Mouse (Mus musculus) lung, postnatal 0 days (tissue): ENCODE measurements around the gene Zfp385a. TPM values are rescaled to one million over a fixed set of nuclear protein-coding genes. Genes with fewer than 3 reads are reported as not detected.

Source experiments
- ATAC-seq: fragments of 200-750 bp; cut with Nextera tagmentation; 2 replicates; pipeline ENCODE4 v1.8.0; 2017; ENCODE audit warnings: moderate library complexity
- DNase-seq: peaks from one replicate; pipeline ENCODE4 v3.0.0-alpha.2; 2016; ENCODE audit warnings: low spot score
- H3K27ac ChIP-seq: fragments of 300-500 bp; sonication (generic); 2 replicates; pipeline ENCODE4 v1.5.1; 2014; ENCODE audit warnings: antibody characterized with exemption, mild to moderate bottlenecking, low read length, mixed read lengths
- H3K27me3 ChIP-seq: fragments of 300-500 bp; sonication (generic); replicated peaks from 2 replicates; pipeline ENCODE4 v1.6.1; 2014; ENCODE audit warnings: low read length, mixed read lengths; ENCODE audit not compliant: insufficient read depth
- H3K36me3 ChIP-seq: fragments of 300-500 bp; sonication (generic); 2 replicates; pipeline ENCODE4 v1.6.1; 2014; ENCODE audit warnings: low read length, mixed read lengths; ENCODE audit not compliant: insufficient read depth
- H3K4me1 ChIP-seq: fragments of 300-500 bp; sonication (generic); 2 replicates; pipeline ENCODE4 v1.6.1; 2014; ENCODE audit warnings: antibody characterized with exemption, low read depth, low read length, mixed read lengths; ENCODE audit not compliant: insufficient read depth
- H3K4me2 ChIP-seq: fragments of 300-500 bp; sonication (generic); replicated peaks from 2 replicates; pipeline ENCODE4 v1.6.1; 2014; ENCODE audit warnings: low read depth, mild to moderate bottlenecking, low read length, moderate library complexity, mixed read lengths
- H3K4me3 ChIP-seq: fragments of 300-500 bp; sonication (generic); 2 replicates; pipeline ENCODE4 v1.5.1; 2014; ENCODE audit warnings: low read depth, low read length
- H3K9ac ChIP-seq: fragments of 300-500 bp; sonication (generic); replicated peaks from 2 replicates; pipeline ENCODE4 v1.6.1; 2014; ENCODE audit warnings: low read depth, mild to moderate bottlenecking
- H3K9me3 ChIP-seq: fragments of 300-500 bp; sonication (generic); 2 replicates; pipeline ENCODE4 v1.6.1; 2016; ENCODE audit warnings: low read length, mixed read lengths
- CTCF ChIP-seq: IDR thresholded peaks from 2 replicates; pipeline ENCODE4 v1.5.1; 2016; ENCODE audit warnings: antibody characterized with exemption, mild to moderate bottlenecking
- EP300 ChIP-seq: IDR thresholded peaks from 2 replicates; pipeline ENCODE4 v1.6.1; 2016; ENCODE audit warnings: antibody characterized with exemption, mild to moderate bottlenecking, control low read depth
- WGBS: fragments of 180-500 bp; shearing (Covaris S2); extraction: QIAGEN DNeasy Blood & Tissue Kit; methylation state at CpG from one replicate; pipeline ENCODE4 v1.1.7; 2014; 5-methylcytosine and 5-hydroxymethylcytosine counted together
- polyA plus RNA-seq: library from polyadenylated mRNA; unstranded; fragments of >200 nt; fragmentation: Nextera tagmentation; extraction: Ambion mirVana; gene quantifications from 2 replicates; pipeline ENCODE4 v1.2.1, GENCODE M21; 2015

Zfp385a gene
- polyA plus RNA-seq, 1 experiment from 2014 or later: 6.5 TPM

DNA sequence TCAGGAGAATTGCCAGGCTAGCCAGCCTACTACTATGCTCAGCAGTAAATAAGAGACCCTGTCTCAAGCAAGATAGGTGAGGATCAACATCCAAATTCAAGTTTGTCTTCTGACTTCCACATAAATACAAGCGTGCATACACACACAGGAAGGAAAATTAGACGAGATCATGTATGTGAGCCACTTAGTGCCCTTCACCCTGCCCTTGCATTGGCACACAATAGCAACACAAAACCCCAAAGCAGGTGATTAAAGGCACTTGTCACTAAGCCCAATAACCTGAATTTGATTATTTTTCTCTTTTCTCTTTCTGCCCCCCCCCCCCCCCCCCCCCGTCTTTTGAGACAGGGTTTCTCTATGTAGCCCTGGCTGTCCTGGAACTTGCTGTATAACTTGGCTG lies 3.1 kb upstream of the Zfp385a start:
- no peak for TF ChIP-seq CTCF
- 63% methylated on average over 2 of the region's 3 CpGs for WGBS
- no peak overlapping the region for H3K27ac ChIP-seq

DNA sequence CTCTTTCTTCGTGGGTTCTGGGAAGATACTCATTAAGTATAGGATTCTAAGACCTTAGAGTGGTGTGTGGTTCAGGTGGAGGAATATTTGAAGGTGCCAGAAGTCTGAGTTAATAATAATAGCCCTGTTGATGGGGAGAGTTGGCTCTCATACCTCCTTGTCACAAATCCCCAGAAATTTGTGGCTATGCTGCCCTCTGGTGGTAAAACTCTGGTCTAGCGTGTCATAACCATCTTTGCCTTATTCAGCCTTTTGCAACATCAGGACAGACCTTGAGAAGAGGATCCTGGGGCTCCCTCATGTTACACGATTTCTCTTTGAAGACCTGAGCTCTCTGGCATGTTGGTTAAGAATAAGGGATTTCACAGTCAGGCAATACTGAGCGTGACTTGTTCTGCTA lies 2.5 kb upstream of the Zfp385a start:
- Histone ChIP-seq H3K36me3 (peaks cover 10% of the 10 kb centered on the region; the same call in 1 of the 2 replicates), H3K27ac (no peak overlapping the region), H3K4me1 (peaks cover 6% of the 10 kb centered on the region; the same call in 1 of the 2 replicates), H3K4me3 (no peak overlapping the region), H3K9me3 (no peaks in the 10 kb centered on the region), H3K4me2 (no peak overlapping the region), H3K27me3 (peaks cover 16% of the 10 kb centered on the region), H3K9ac (no peak overlapping the region)
- DNase-seq: peak; percentile 84
- no peak for TF ChIP-seq EP300
- peak; percentile 86 for TF ChIP-seq CTCF
- 0 out of 2 replicates have a peak, but pooled peaks have one; percentile 27 for ATAC-seq
- WGBS: 21% methylated on average over 4 of the region's 4 CpGs

More for the DNA sequence above, 3.1 kb upstream of the Zfp385a start:
- H3K4me3 ChIP-seq: no peak overlapping the region
- no peak overlapping the region for H3K9ac ChIP-seq
- H3K4me1 ChIP-seq: peaks cover 6% of the 10 kb centered on the region; the same call in 1 of the 2 replicates
- no peak overlapping the region for H3K4me2 ChIP-seq
- DNase-seq (no peak), ATAC-seq (no peak)
- H3K36me3 ChIP-seq: peaks cover 10% of the 10 kb centered on the region; the same call in 1 of the 2 replicates
- H3K27me3 ChIP-seq: peaks cover 14% of the 10 kb centered on the region
- H3K9me3 ChIP-seq: no peaks in the 10 kb centered on the region

DNA sequence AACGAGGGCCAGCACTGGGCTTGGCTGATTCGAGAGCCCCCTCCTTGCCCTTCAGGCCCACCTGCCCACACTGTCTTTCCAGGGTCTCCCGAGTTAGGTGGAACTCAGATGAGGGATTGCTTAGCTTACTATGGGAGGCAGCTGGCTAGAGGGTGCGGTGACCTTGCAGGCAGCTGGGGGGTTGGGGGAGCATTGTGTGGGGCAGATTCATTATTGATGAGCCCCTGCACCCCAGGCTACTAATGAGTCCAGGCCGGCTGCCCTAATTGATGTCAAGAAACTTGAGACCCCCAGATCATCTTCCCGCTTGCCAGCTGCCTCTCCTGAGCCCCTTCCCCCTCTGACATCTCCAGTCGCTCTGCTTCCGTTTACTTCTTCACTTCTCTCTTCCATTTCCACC lies 1.7 kb upstream of the Zfp385a start:
- DNase-seq: no peak
- Histone ChIP-seq H3K4me2 (no peak overlapping the region), H3K9ac (no peak overlapping the region), H3K27me3 (peaks cover 16% of the 10 kb centered on the region), H3K4me1 (peaks cover 6% of the 10 kb centered on the region; the same call in 1 of the 2 replicates), H3K9me3 (no peaks in the 10 kb centered on the region), H3K36me3 (peaks cover 10% of the 10 kb centered on the region; the same call in 1 of the 2 replicates), H3K4me3 (no peak overlapping the region), H3K27ac (no peak overlapping the region)
- no peak for ATAC-seq
- TF ChIP-seq CTCF: no peak
- TF ChIP-seq EP300: no peak
- 43% methylated on average over 8 of the region's 8 CpGs for WGBS

DNA sequence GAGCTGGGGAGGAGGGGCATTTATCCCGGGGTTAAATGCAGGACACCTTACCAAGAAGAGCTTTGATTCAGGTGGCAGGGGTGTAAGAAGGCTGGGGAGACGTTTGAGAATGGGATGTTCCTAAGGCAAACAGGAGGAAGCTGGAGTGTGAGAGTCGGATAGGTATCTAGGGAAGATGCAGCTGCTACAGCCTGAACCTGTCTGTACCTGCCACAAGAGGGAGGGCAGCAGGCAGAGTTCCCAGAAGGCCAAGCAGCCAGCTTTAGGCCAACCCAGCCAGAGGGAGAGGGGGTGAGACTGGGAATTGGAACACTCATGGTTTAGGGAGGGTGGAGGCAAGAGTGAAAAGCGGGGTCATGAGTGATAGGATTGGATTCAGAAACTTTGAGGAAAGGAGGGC lies 893 bp upstream of the Zfp385a start:
- Histone ChIP-seq H3K9me3 (no peaks in the 10 kb centered on the region), H3K27ac (no peak overlapping the region), H3K9ac (no peak overlapping the region), H3K27me3 (peaks cover 16% of the 10 kb centered on the region), H3K4me1 (peaks cover 6% of the 10 kb centered on the region; the same call in 1 of the 2 replicates), H3K36me3 (peaks cover 10% of the 10 kb centered on the region; the same call in 1 of the 2 replicates), H3K4me3 (no peak overlapping the region), H3K4me2 (no peak overlapping the region)
- ATAC-seq (no peak), DNase-seq (no peak)
- TF ChIP-seq EP300 (no peak), CTCF (0 out of 2 replicates have a peak, but pooled peaks have one; percentile 6)
- 28% methylated on average over 4 of the region's 4 CpGs for WGBS

- peaks cover 6% of the 10 kb centered on the region; the same call in 1 of the 2 replicates for H3K4me1 ChIP-seq
- DNase-seq: peak; percentile 29
- ATAC-seq: no peak; the same call in 1 of the 2 replicates
- H3K27me3 ChIP-seq: peaks cover 16% of the 10 kb centered on the region
- TF ChIP-seq EP300 (no peak), CTCF (no peak)
- no peak overlapping the region for H3K9ac ChIP-seq
- no peak overlapping the region for H3K27ac ChIP-seq
- H3K36me3 ChIP-seq: 0 out of 2 replicates have a peak, but pooled peaks cover 3% of the 10 kb centered on the region
- peak overlapping the region; percentile 84 for H3K4me2 ChIP-seq
- no peaks in the 10 kb centered on the region for H3K9me3 ChIP-seq
- H3K4me3 ChIP-seq: peak overlapping the region; percentile 49
- WGBS: 7% methylated on average over 24 of the region's 31 CpGs
Observed at GRCm38 (mm10) chr15:103339166-103339960, 530 bp downstream of the Zfp385a start.

GRCm38 (mm10) chr15:103338829-103339165 lies 1.1 kb downstream of the Zfp385a start:
- TF ChIP-seq EP300: no peak
- no peak for TF ChIP-seq CTCF
- WGBS: 46% methylated on average over 4 of the region's 4 CpGs

More at GRCm38 (mm10) chr15:103338829-103339165, 1.1 kb downstream of the Zfp385a start:
- Histone ChIP-seq H3K4me1 (peaks cover 6% of the 10 kb centered on the region; the same call in 1 of the 2 replicates), H3K4me2 (peak overlapping the region; percentile 84; the same call in 1 of the 2 replicates), H3K9me3 (no peaks in the 10 kb centered on the region), H3K36me3 (no peaks in the 10 kb centered on the region), H3K4me3 (no peak overlapping the region), H3K27me3 (peaks cover 16% of the 10 kb centered on the region), H3K9ac (no peak overlapping the region), H3K27ac (no peak overlapping the region)
- ATAC-seq (no peak), DNase-seq (no peak)
